Mouse (Mus musculus): ENCODE measurements around the gene 4930535I16Rik. TPM values are rescaled to one million over a fixed set of nuclear protein-coding genes. Genes with fewer than 3 reads are reported as not detected.

Gene 4930535I16Rik
- polyA plus RNA-seq (2014; fragmentation: Illumina TruSeq; extraction: RNeasy Lipid Tissue Mini Kit (QIAGEN cat#74804)): not detected

GRCm38 (mm10) chr4:123917548-123918140 is at the start of gene 4930535I16Rik:
TSS of gene 4930535I16Rik (minus strand) at chr4:123918022.

DNA sequence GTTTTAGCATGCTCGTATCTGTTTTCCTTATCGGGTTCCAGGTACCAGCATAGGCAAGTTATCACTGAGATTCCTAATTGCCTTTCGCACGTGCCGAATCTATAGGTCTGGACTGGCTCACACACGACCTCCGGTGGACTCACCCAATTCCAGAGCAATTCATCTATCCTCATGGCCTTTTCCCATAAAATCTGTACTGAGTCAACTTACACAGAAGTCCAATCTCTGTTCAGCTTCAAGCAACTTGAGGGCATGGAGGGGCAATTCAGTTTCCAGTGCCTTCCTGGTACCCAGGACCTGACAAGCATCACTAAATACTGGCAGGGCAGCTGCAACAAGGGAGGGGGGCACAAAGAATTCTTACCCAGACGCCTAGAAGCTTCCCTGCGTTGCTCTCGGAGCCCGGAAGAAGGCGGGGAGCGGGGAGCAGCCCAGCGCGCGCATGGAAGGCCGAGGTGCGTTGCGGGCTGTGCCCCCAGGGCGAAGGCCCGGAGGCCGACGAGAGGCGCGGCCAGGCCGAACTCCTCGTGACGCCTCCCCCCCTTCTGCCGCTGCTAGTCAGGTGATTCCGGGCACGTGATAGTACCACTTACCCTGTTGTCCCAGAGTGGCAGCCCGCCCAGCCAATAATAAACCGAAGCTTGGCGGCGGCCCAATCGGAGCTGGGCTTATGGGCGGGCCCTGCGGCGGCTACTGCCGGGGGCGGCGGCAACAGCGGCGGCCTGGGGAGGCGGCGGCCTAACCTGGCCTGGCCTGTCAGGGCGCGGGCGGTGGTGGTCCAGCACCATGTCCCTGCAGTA is 874 bp downstream of the 4930535I16Rik start, which contains the start of gene Rragc:
Gene Rragc, plus strand, starts transcription at position 699 of the 800 bp plus-strand sequence.

DNA sequence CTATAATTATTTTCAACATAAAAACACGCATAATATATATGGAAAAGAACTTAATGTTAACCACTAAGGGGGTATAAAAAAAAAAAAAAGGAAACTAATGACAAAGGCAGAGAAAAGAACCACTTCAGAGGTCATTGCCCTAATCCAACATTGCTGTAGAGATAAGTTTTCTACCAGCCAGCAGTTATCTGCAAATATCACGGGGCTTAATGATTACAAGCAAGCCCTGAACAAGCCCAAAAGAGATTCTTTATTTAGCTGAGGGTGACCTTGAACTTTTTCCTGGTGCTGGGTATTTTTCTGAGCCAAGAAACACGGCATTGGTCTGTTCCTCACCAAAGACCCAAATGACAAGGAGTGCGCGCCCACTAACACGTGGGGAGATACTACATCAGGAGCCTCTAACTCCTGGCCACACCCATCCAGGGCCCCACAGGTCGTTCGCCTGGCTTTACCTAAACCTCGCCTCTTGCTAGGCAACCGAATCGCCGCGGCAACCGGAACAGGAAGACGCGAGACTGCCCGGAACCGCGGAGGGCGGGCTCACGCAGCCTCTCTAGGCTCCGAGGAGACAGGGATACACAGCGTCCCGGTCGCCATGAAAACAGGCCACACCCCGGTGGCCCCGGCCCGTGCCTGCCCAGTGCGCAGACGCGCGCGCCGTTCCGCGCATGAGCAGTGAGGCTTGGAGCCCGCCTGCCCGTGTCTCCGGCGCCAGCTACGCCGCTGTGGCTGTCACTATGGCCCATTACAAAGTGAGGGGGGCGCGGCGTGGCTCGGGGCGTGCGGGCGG is 13.3 kb downstream of the 4930535I16Rik start, which contains the start of gene Mycbp:
Gene Mycbp, plus strand, starts transcription at position 500 of the 793 bp plus-strand sequence.

Other genes with a start within 250 kb of the 4930535I16Rik start
- 316 TPM for gene Macf1, start 233.7 kb downstream of the 4930535I16Rik start, polyA plus RNA-seq (2014; fragmentation: Illumina TruSeq; extraction: RNeasy Lipid Tissue Mini Kit (QIAGEN cat#74804))
- 15.2 TPM for gene Ndufs5, start 199.8 kb downstream of the 4930535I16Rik start, polyA plus RNA-seq (2014; fragmentation: Illumina TruSeq; extraction: RNeasy Lipid Tissue Mini Kit (QIAGEN cat#74804))
- 114 TPM for gene Akirin1, start 167.7 kb downstream of the 4930535I16Rik start, polyA plus RNA-seq (2014; fragmentation: Illumina TruSeq; extraction: RNeasy Lipid Tissue Mini Kit (QIAGEN cat#74804))
- 2.9 TPM for gene Rhbdl2, start 130.1 kb downstream of the 4930535I16Rik start, polyA plus RNA-seq (2014; fragmentation: Illumina TruSeq; extraction: RNeasy Lipid Tissue Mini Kit (QIAGEN cat#74804))
- gene 4933427I04Rik, start 58.3 kb downstream of the 4930535I16Rik start, polyA plus RNA-seq (2014; fragmentation: Illumina TruSeq; extraction: RNeasy Lipid Tissue Mini Kit (QIAGEN cat#74804)): not detected
- 90.5 TPM for gene Mycbp, start 13.2 kb downstream of the 4930535I16Rik start, polyA plus RNA-seq (2014; fragmentation: Illumina TruSeq; extraction: RNeasy Lipid Tissue Mini Kit (QIAGEN cat#74804))
- gene Rragc, start 576 bp downstream of the 4930535I16Rik start, polyA plus RNA-seq (2014; fragmentation: Illumina TruSeq; extraction: RNeasy Lipid Tissue Mini Kit (QIAGEN cat#74804)): 353 TPM

Measured in ovary, adult 10 weeks (tissue).